Mouse (Mus musculus) CH12.LX (cell line): ENCODE data around the gene Prima1. TPM values are rescaled to one million over a fixed set of nuclear protein-coding genes. Genes with fewer than 3 reads are reported as not detected.

Source experiments
- DNase-seq: peaks from one replicate; pipeline ENCODE4 v3.0.0-alpha.2; 2013; ENCODE audit errors: extremely low read depth
- H3K27ac ChIP-seq: 2 replicates; pipeline ENCODE4 v1.5.1; 2012; ENCODE audit warnings: low read depth, mild to moderate bottlenecking, control low read depth, moderate library complexity; ENCODE audit not compliant: insufficient read depth
- H3K27me3 ChIP-seq: replicated peaks from 2 replicates; pipeline ENCODE3; 2012; ENCODE audit warnings: inconsistent platforms
- H3K36me3 ChIP-seq, 2 experiments: replicated peaks in 1 of 2; 2 replicates each; pipeline versions ENCODE3 to v1.6.1; 2012; ENCODE audit warnings: inconsistent platforms in 1 of 2, low read length in 1 of 2, mild to moderate bottlenecking in 1 of 2, mixed read lengths in 1 of 2, moderate library complexity in 1 of 2; ENCODE audit not compliant: control insufficient read depth in 1 of 2, insufficient read depth in 1 of 2
- H3K4me1 ChIP-seq, 2 experiments: 2 replicates each; pipeline ENCODE4 v1.6.1; 2012; ENCODE audit warnings: inconsistent platforms in 1 of 2, moderate library complexity in 1 of 2; ENCODE audit not compliant: insufficient read depth in 2 of 2, control insufficient read depth in 1 of 2
- H3K4me2 ChIP-seq: 2 replicates; pipeline ENCODE4 v1.6.1; 2012; ENCODE audit warnings: low read depth, mild to moderate bottlenecking, control low read depth; ENCODE audit not compliant: poor library complexity, insufficient read depth, severe bottlenecking
- H3K4me3 ChIP-seq, 3 experiments: fragments of 150-350 bp in 1 of 3; sonication (generic) in 1 of 3; replicated peaks in 1 of 3; 2 replicates each; pipeline versions ENCODE3 to v1.5.1; 2011 to 2012; ENCODE audit warnings: low read depth in 2 of 3, low read length in 2 of 3, mild to moderate bottlenecking in 2 of 3, moderate library complexity in 2 of 3, control low read depth in 1 of 3, improper control_type of control experiment in 1 of 3, inconsistent platforms in 1 of 3, mixed read lengths in 1 of 3; ENCODE audit not compliant: poor library complexity in 1 of 3
- H3K79me2 ChIP-seq: replicated peaks from 2 replicates; pipeline ENCODE4 v1.6.1; 2012; ENCODE audit warnings: mild to moderate bottlenecking, moderate library complexity; ENCODE audit not compliant: control insufficient read depth, poor library complexity, insufficient read depth, severe bottlenecking; ENCODE audit errors: extremely low read depth
- H3K9ac ChIP-seq: 2 replicates; pipeline ENCODE4 v1.6.1; 2012; ENCODE audit warnings: low read depth, mild to moderate bottlenecking, control low read depth, moderate library complexity; ENCODE audit not compliant: insufficient read depth
- H3K9me3 ChIP-seq: replicated peaks from 2 replicates; pipeline ENCODE3; 2012; ENCODE audit warnings: low read length, inconsistent platforms, mixed read lengths
- BHLHE40 ChIP-seq: IDR thresholded peaks from 2 replicates; pipeline ENCODE4 v1.6.1; 2011; ENCODE audit warnings: mild to moderate bottlenecking, low read depth, low read length, improper control_type of control experiment
- CHD1 ChIP-seq: IDR thresholded peaks from 2 replicates; pipeline ENCODE4 v1.6.1; 2012; ENCODE audit warnings: low read depth, low read length, improper control_type of control experiment, inconsistent platforms
- CHD2 ChIP-seq: IDR thresholded peaks from 2 replicates; pipeline ENCODE4 v1.6.1; 2011; ENCODE audit warnings: low read length, improper control_type of control experiment
- CTCF ChIP-seq, 2 experiments: IDR thresholded peaks in 1 of 2; conservative IDR thresholded peaks in 1 of 2; 2 replicates each; pipeline ENCODE4 v1.5.1; 2011 to 2012; ENCODE audit warnings: low read depth in 2 of 2, low read length in 2 of 2, improper control_type of control experiment in 1 of 2, inconsistent platforms in 1 of 2, mild to moderate bottlenecking in 1 of 2, moderate library complexity in 1 of 2
- E2F4 ChIP-seq: IDR thresholded peaks from 2 replicates; pipeline ENCODE4 v1.6.1; 2011; ENCODE audit warnings: low read depth, low read length, improper control_type of control experiment; ENCODE audit not compliant: insufficient replicate concordance
- ELF1 ChIP-seq: IDR thresholded peaks from 2 replicates; pipeline ENCODE4 v1.6.1; 2014; ENCODE audit warnings: low read depth, mild to moderate bottlenecking, inconsistent platforms, low read length, improper control_type of control experiment
- EP300 ChIP-seq: IDR thresholded peaks from 2 replicates; pipeline ENCODE4 v1.6.1; 2011; ENCODE audit warnings: low read length, improper control_type of control experiment
- ETS1 ChIP-seq: conservative IDR thresholded peaks from 2 replicates; pipeline ENCODE4 v1.6.1; 2012; ENCODE audit warnings: low read depth, mild to moderate bottlenecking, inconsistent platforms, low read length, improper control_type of control experiment, moderate library complexity
- GABPA ChIP-seq: IDR thresholded peaks from 2 replicates; pipeline ENCODE4 v1.6.1; 2012; ENCODE audit warnings: low read depth, low read length, improper control_type of control experiment, inconsistent platforms; ENCODE audit not compliant: insufficient replicate concordance
- HCFC1 ChIP-seq: IDR thresholded peaks from 2 replicates; pipeline ENCODE4 v1.6.1; 2012; ENCODE audit warnings: low read depth, mild to moderate bottlenecking, inconsistent platforms, low read length, improper control_type of control experiment
- IRF4 ChIP-seq: IDR thresholded peaks from 2 replicates; pipeline ENCODE4 v1.6.1; 2014; ENCODE audit warnings: low read depth, mild to moderate bottlenecking, inconsistent platforms, low read length, improper control_type of control experiment
- JUN ChIP-seq: IDR thresholded peaks from 2 replicates; pipeline ENCODE4 v1.6.1; 2011; ENCODE audit warnings: low read depth, mild to moderate bottlenecking, low read length, improper control_type of control experiment, moderate library complexity; ENCODE audit not compliant: insufficient read depth
- JUND ChIP-seq: conservative IDR thresholded peaks from 2 replicates; pipeline ENCODE4 v1.6.1; 2011; ENCODE audit warnings: low read depth, low read length, improper control_type of control experiment
- KAT2A ChIP-seq: IDR thresholded peaks from 2 replicates; pipeline ENCODE4 v1.6.1; 2012; ENCODE audit warnings: low read length, improper control_type of control experiment, inconsistent platforms; ENCODE audit not compliant: insufficient replicate concordance
- MAFK ChIP-seq: IDR thresholded peaks from 2 replicates; pipeline ENCODE4 v1.6.1; 2011; ENCODE audit warnings: low read length, improper control_type of control experiment; ENCODE audit not compliant: insufficient replicate concordance
- MAX ChIP-seq: IDR thresholded peaks from 2 replicates; pipeline ENCODE4 v1.6.1; 2011; ENCODE audit warnings: low read length, improper control_type of control experiment
- MAZ ChIP-seq: IDR thresholded peaks from 2 replicates; pipeline ENCODE4 v1.6.1; 2012; ENCODE audit warnings: low read depth, mild to moderate bottlenecking, inconsistent platforms, low read length, improper control_type of control experiment, moderate library complexity
- MEF2A ChIP-seq: IDR thresholded peaks from 2 replicates; pipeline ENCODE4 v1.6.1; 2014; ENCODE audit warnings: low read depth, mild to moderate bottlenecking, inconsistent platforms, low read length, improper control_type of control experiment, borderline replicate concordance
- MXI1 ChIP-seq: IDR thresholded peaks from 2 replicates; pipeline ENCODE4 v1.6.1; 2011; ENCODE audit warnings: mild to moderate bottlenecking, low read depth, low read length, improper control_type of control experiment
- MYC ChIP-seq: IDR thresholded peaks from 2 replicates; pipeline ENCODE4 v1.6.1; 2011; ENCODE audit warnings: low read depth, mild to moderate bottlenecking, improper control_type of control experiment, low read length
- NELFE ChIP-seq: IDR thresholded peaks from 2 replicates; pipeline ENCODE4 v1.6.1; 2011; ENCODE audit warnings: low read depth, low read length, improper control_type of control experiment
- NRF1 ChIP-seq: IDR thresholded peaks from 2 replicates; pipeline ENCODE4 v1.6.1; 2014; ENCODE audit warnings: low read depth, mild to moderate bottlenecking, inconsistent platforms, low read length, improper control_type of control experiment, moderate library complexity
- PAX5 ChIP-seq: IDR thresholded peaks from 2 replicates; pipeline ENCODE4 v1.6.1; 2012; ENCODE audit warnings: low read length, inconsistent platforms, mixed read lengths
- POLR2A ChIP-seq: IDR thresholded peaks from 2 replicates; pipeline ENCODE4 v1.6.1; 2011; ENCODE audit warnings: low read depth, mild to moderate bottlenecking, improper control_type of control experiment, low read length
- POLR2AphosphoS2 ChIP-seq: IDR thresholded peaks from 2 replicates; pipeline ENCODE4 v1.6.1; 2011; ENCODE audit warnings: low read depth, low read length, improper control_type of control experiment
- RAD21 ChIP-seq: IDR thresholded peaks from 2 replicates; pipeline ENCODE4 v1.6.1; 2011; ENCODE audit warnings: low read depth, mild to moderate bottlenecking, low read length, improper control_type of control experiment, moderate library complexity
- RCOR1 ChIP-seq: conservative IDR thresholded peaks from 2 replicates; pipeline ENCODE4 v1.6.1; 2012; ENCODE audit warnings: low read depth, mild to moderate bottlenecking, inconsistent platforms, low read length, improper control_type of control experiment
- SIN3A ChIP-seq: IDR thresholded peaks from 2 replicates; pipeline ENCODE4 v1.6.1; 2012; ENCODE audit warnings: low read length, improper control_type of control experiment, inconsistent platforms
- SMC3 ChIP-seq: IDR thresholded peaks from 2 replicates; pipeline ENCODE4 v1.6.1; 2011; ENCODE audit warnings: low read depth, low read length, improper control_type of control experiment
- TBP ChIP-seq: conservative IDR thresholded peaks from 2 replicates; pipeline ENCODE4 v1.6.1; 2011; ENCODE audit warnings: low read depth, low read length, improper control_type of control experiment
- TCF12 ChIP-seq: IDR thresholded peaks from 2 replicates; pipeline ENCODE4 v1.6.1; 2014; ENCODE audit warnings: low read depth, mild to moderate bottlenecking, inconsistent platforms, low read length, improper control_type of control experiment
- UBTF ChIP-seq: IDR thresholded peaks from 2 replicates; pipeline ENCODE4 v1.6.1; 2012; ENCODE audit warnings: low read depth, mild to moderate bottlenecking, inconsistent platforms, low read length, improper control_type of control experiment, moderate library complexity
- USF1 ChIP-seq: IDR thresholded peaks from 2 replicates; pipeline ENCODE4 v1.6.1; 2014; ENCODE audit warnings: low read depth, mild to moderate bottlenecking, inconsistent platforms, low read length, improper control_type of control experiment
- USF2 ChIP-seq: conservative IDR thresholded peaks from 2 replicates; pipeline ENCODE4 v1.6.1; 2011; ENCODE audit warnings: low read depth, low read length, improper control_type of control experiment
- ZC3H11A ChIP-seq: IDR thresholded peaks from 2 replicates; pipeline ENCODE4 v1.6.1; 2012; ENCODE audit warnings: low read depth, mild to moderate bottlenecking, inconsistent platforms, low read length, improper control_type of control experiment
- ZKSCAN1 ChIP-seq: IDR thresholded peaks from 2 replicates; pipeline ENCODE4 v1.6.1; 2012; ENCODE audit warnings: low read depth, inconsistent platforms, low read length, improper control_type of control experiment, borderline replicate concordance
- ZMIZ1 ChIP-seq: IDR thresholded peaks from 2 replicates; pipeline ENCODE4 v1.6.1; 2012; ENCODE audit warnings: low read depth, mild to moderate bottlenecking, inconsistent platforms, low read length, improper control_type of control experiment
- ZNF384 ChIP-seq: IDR thresholded peaks from 2 replicates; pipeline ENCODE4 v1.6.1; 2012; ENCODE audit warnings: low read depth, low read length, improper control_type of control experiment, inconsistent platforms
- dilution Hi-C: fragments of 300-500 bp; cut with MboI; formaldehyde crosslinking; loops from 2 replicates; pipeline ENCODE4 v1.14.3; 2020; ENCODE audit warnings: low sequenced_read_pairs; ENCODE audit not compliant: extremely low pct_unique_long_range_greater_than_20kb, extremely low pct_ligation_motif_present
- in situ Hi-C: fragments of 300-500 bp; cut with MboI; formaldehyde crosslinking; loops from 3 replicates; pipeline ENCODE4 v1.14.3; 2019; ENCODE audit warnings: low sequenced_read_pairs, low pct_ligation_motif_present, low pct_unique_long_range_greater_than_20kb, mixed read lengths
- polyA plus RNA-seq: library from polyadenylated mRNA; unstranded; fragments of >175 nt; gene quantifications from 2 replicates; pipeline ENCODE4 v1.2.1, GENCODE M21; 2012; ENCODE audit warnings: low read depth; ENCODE audit not compliant: insufficient read length
- total RNA-seq, 2 experiments: library from RNA; depleted of rRNA; stranded (reverse); fragments of 300-350 nt in 1 of 2; fragments of >200 nt in 1 of 2; gene quantifications; 2 replicates each; pipeline ENCODE4 v1.2.3; 2012 to 2014

Prima1 gene
- total and polyA plus RNA-seq, 3 experiments, result not detected

- H3K27ac ChIP-seq, result no peak overlapping the region
- dilution Hi-C loops, result no loop called here
- peak overlapping the region; percentile 32 for H3K4me2 ChIP-seq
- in situ Hi-C loops, result no loop called here
- H3K79me2 ChIP-seq, result no peaks in the 10 kb centered on the region
- TF ChIP-seq POLR2AphosphoS2, result no peak
- no peak for TF ChIP-seq PAX5
- no peak for TF ChIP-seq CHD1
- no peak; the same call in 1 of the 2 replicates for TF ChIP-seq TCF12
- no peak for TF ChIP-seq ZNF384
- TF ChIP-seq ZC3H11A, result no peak
- no peak for TF ChIP-seq MAFK
- no peak for TF ChIP-seq E2F4
- peak; percentile 71 for TF ChIP-seq ETS1
- no peak for TF ChIP-seq HCFC1
- TF ChIP-seq MYC, result peak; percentile 64; the same call in 1 of the 2 replicates
- no peak for TF ChIP-seq MAX
- no peak for TF ChIP-seq POLR2A
- no peak for TF ChIP-seq GABPA
- TF ChIP-seq USF1, result no peak
- TF ChIP-seq JUND, result peak; percentile 51; the same call in 1 of the 2 replicates
- TF ChIP-seq MXI1, result no peak; the same call in 1 of the 2 replicates
- no peak for TF ChIP-seq RCOR1
- TF ChIP-seq NRF1, result no peak
- peak; percentile 94 for TF ChIP-seq MEF2A
- TF ChIP-seq IRF4, result peak; percentile 85
- no peak for TF ChIP-seq UBTF
- no peak for TF ChIP-seq ELF1
- no peak for TF ChIP-seq SMC3
- no peak for TF ChIP-seq MAZ
- TF ChIP-seq CHD2, result no peak
- TF ChIP-seq JUN, result peak; percentile 59
- TF ChIP-seq USF2, result no peak
- TF ChIP-seq BHLHE40, result peak; percentile 91
- TF ChIP-seq ZMIZ1, result no peak
- peak; percentile 88 for TF ChIP-seq EP300
- no peak for TF ChIP-seq ZKSCAN1
- TF ChIP-seq SIN3A, result no peak
- 0 out of 2 replicates have a peak, but pooled peaks have one; percentile 9 for TF ChIP-seq TBP
- no peak for TF ChIP-seq CTCF (conservative IDR thresholded peaks at IDR 0.05 in 1 of 2, IDR thresholded peaks at IDR 0.05 in 1 of 2; ENCODE audit: low read depth in 2 of 2, low read length in 2 of 2)
- TF ChIP-seq KAT2A, result no peak
- TF ChIP-seq RAD21, result no peak
- TF ChIP-seq NELFE, result no peak
- no peaks in the 10 kb centered on the region for H3K27me3 ChIP-seq
- peaks cover 18 to 35% of the 10 kb centered on the region in 2 experiments for H3K4me1 ChIP-seq
- no peak overlapping the region for H3K9ac ChIP-seq
- H3K9me3 ChIP-seq, result peaks cover 5% of the 10 kb centered on the region
- H3K36me3 ChIP-seq, result no peaks in the 10 kb centered on the region
- peak; percentile 88 for DNase-seq
- no peak overlapping the region for H3K4me3 ChIP-seq
These were observed 31.1 kb upstream of the Prima1 start for GRCm38 (mm10) chr12:103273051-103273450.
